Mouse (Mus musculus) thymus, postnatal 14 days (tissue): Measurements from ENCODE around the gene Mrps34.

Experiments used
- DNase-seq: peaks from one replicate; pipeline ENCODE4 v3.0.0; 2021

Gene Mrps34

GRCm38 (mm10) chr17:24881738-24882440 is 13.0 kb upstream of the Mrps34 start:
- peak; percentile 54 for DNase-seq

GRCm38 (mm10) chr17:24884391-24884790 is 10.5 kb upstream of the Mrps34 start:
- DNase-seq = no peak

GRCm38 (mm10) chr17:24885356-24886133 is 9.4 kb upstream of the Mrps34 start:
- no peak for DNase-seq

GRCm38 (mm10) chr17:24886134-24886931 is 8.6 kb upstream of the Mrps34 start, which contains the start of the genes Nubp2 and Spsb3:
Nubp2 (minus strand) TSS chr17:24886349.
Spsb3 (plus strand) TSS chr17:24886643.
- peak; percentile 98 for DNase-seq

GRCm38 (mm10) chr17:24886932-24887271 is 8.0 kb upstream of the Mrps34 start:
- no peak for DNase-seq

- DNase-seq = peak; percentile 40
Observed at GRCm38 (mm10) chr17:24887291-24888080, 7.4 kb upstream of the Mrps34 start.

- DNase-seq = no peak
Observed at GRCm38 (mm10) chr17:24888862-24889261, 6.1 kb upstream of the Mrps34 start.

- DNase-seq = no peak
Observed at GRCm38 (mm10) chr17:24890151-24891092, 4.5 kb upstream of the Mrps34 start.

- DNase-seq = no peak
Observed at GRCm38 (mm10) chr17:24891321-24891720, 3.6 kb upstream of the Mrps34 start.

GRCm38 (mm10) chr17:24892785-24893184 is 2.1 kb upstream of the Mrps34 start:
- no peak for DNase-seq

- DNase-seq = no peak
Observed at GRCm38 (mm10) chr17:24893276-24893675, 1.6 kb upstream of the Mrps34 start.

- no peak for DNase-seq
Observed at GRCm38 (mm10) chr17:24894061-24894994, 588 bp upstream of the Mrps34 start.

GRCm38 (mm10) chr17:24895571-24896240 is 790 bp downstream of the Mrps34 start:
- DNase-seq = peak; percentile 31

- DNase-seq = peak; percentile 81
Observed at GRCm38 (mm10) chr17:24896241-24896992, 1.5 kb downstream of the Mrps34 start, which contains the start of gene Nme3. Nme3 (plus strand) TSS chr17:24896500.

GRCm38 (mm10) chr17:24896993-24897269 is 2.0 kb downstream of the Mrps34 start:
- no peak for DNase-seq

- no peak for DNase-seq
Observed at GRCm38 (mm10) chr17:24897600-24897999, 2.7 kb downstream of the Mrps34 start.

GRCm38 (mm10) chr17:24898041-24898854 is 3.3 kb downstream of the Mrps34 start:
- no peak for DNase-seq

- no peak for DNase-seq
Observed at GRCm38 (mm10) chr17:24899153-24899552, 4.2 kb downstream of the Mrps34 start.
